Mouse (Mus musculus): ENCODE measurements at regions not wholly inside any gene's neighbourhood (a gene's known extent, or its start where the extent isn't known, plus 50 kb on each side); places are given as distances from the start of the nearest gene placed in this dataset.

DNA sequence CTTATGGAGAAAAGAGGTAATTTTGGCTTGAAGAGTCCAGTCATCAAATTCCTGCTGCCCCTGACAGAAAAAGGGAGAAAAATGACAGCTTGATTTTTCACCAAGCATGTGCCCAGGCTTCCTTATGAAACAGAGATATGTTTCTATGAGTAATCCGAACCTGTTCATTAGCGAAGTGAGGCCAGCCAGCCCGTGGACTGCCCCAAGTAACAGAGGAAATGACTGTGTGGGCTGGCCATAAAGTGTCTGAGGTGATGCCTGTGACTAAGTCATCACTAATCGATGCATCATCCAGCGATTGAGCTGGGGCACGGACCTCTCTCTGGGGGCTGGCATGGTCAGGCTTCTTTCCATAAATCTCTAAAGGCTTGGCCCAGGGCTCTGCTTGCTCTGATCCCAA is 157.8 kb downstream of the Impad1 start:
- TF ChIP-seq CTCF (conservative IDR thresholded peaks at IDR 0.05; ENCODE audit: insufficient read depth, insufficient read length, low read depth, low read length) (no peak), POLR2A (IDR thresholded peaks at IDR 0.05; ENCODE audit: low read depth, low read length) (no peak)
